14 mouse cellular contexts compared by ENCODE assay signal in the genomic region with DNA sequence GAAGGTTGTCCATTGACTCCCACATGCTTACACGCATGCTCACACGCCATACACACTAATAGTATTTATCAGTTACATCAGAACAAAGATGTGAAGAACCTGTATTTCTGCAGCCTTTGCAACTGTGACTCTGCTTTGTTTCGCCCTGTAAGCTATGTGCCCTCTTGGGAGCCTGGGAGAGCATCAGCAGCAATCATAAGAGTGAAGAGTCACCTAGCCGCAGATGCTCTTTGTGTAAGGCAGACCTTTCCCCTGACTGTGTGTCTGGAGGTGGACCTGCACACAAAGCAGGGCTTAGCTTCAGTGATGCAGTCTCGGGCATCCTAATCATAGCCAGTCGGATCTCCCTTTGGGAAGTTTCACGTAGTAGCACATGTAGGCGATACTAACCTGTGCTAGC.
DNase-seq lines count a peak whose midpoint lies in the region; ATAC-seq lines count a peak whose summit lies in the region.
"Had no signal": no experiment of that assay in that cellular context is flagged by ENCODE, and none has a peak within 500 bp of the region (broad histone marks: within the 10 kb centered on the region; RNA-seq: fewer than 3 reads in every experiment).

No protein-coding gene starts in this region.

- DNase-seq in forebrain, embryonic 14.5 days (ENCODE audit: low spot score): no peak
- DNase-seq in left cerebral cortex, adult 8-10 months (ENCODE audit: low spot score in 2 of 2): no peak
- DNase-seq in T-cell, adult 2 months (ENCODE audit: low spot score): no peak
- DNase-seq in gastrocnemius, postnatal 14 days: no peak
- DNase-seq: kidney, postnatal 10 days; lung, postnatal 14 days; right cerebral cortex, postnatal 14 days; thymus, postnatal 14 days had no signal

- peaks cover 61% of the 10 kb centered on the region for H3K4me1 ChIP-seq in embryonic facial prominence, embryonic 12.5 days
- H3K4me1 ChIP-seq in forebrain, embryonic 14.5 days (ENCODE audit: control insufficient read depth, insufficient read depth, low read length): peaks cover 65% of the 10 kb centered on the region
- H3K4me1 ChIP-seq in hindbrain, embryonic 16.5 days (ENCODE audit: control insufficient read depth, insufficient read depth, low read depth, low read length): peaks cover 54% of the 10 kb centered on the region
- peaks cover 67% of the 10 kb centered on the region for H3K4me1 ChIP-seq in midbrain, embryonic 16.5 days (ENCODE audit: control insufficient read depth, insufficient read depth, low read length)

- no peak overlapping the region for H3K9ac ChIP-seq in embryonic facial prominence, embryonic 12.5 days
- peak overlapping the region; percentile 22; the same call in 1 of the 2 replicates for H3K9ac ChIP-seq in forebrain, embryonic 14.5 days (ENCODE audit: low read length)
- H3K9ac ChIP-seq in hindbrain, embryonic 16.5 days (ENCODE audit: low read depth, low read length): 0 out of 2 replicates have a peak overlapping the region, but pooled peaks have one; percentile 24
- H3K9ac ChIP-seq in midbrain, embryonic 16.5 days (ENCODE audit: low read depth, low read length): 0 out of 2 replicates have a peak overlapping the region, but pooled peaks have one; percentile 15
- H3K9ac ChIP-seq: heart, embryonic 15.5 days; liver, embryonic 14.5 days; stomach, embryonic 15.5 days had no signal

- no peaks in the 10 kb centered on the region for H3K36me3 ChIP-seq in embryonic facial prominence, embryonic 12.5 days
- no peaks in the 10 kb centered on the region for H3K36me3 ChIP-seq in forebrain, embryonic 14.5 days (ENCODE audit: control insufficient read depth, insufficient read depth, low read length)
- H3K36me3 ChIP-seq in hindbrain, embryonic 16.5 days (ENCODE audit: control insufficient read depth, insufficient read depth, low read length): no peaks in the 10 kb centered on the region
- no peaks in the 10 kb centered on the region for H3K36me3 ChIP-seq in midbrain, embryonic 16.5 days (ENCODE audit: control insufficient read depth, insufficient read depth, low read length)
- H3K36me3 ChIP-seq: heart, embryonic 15.5 days; stomach, embryonic 15.5 days had no signal

- peak overlapping the region; percentile 24; the same call in 1 of the 2 replicates for H3K27ac ChIP-seq in embryonic facial prominence, embryonic 12.5 days
- H3K27ac ChIP-seq in forebrain, embryonic 14.5 days (ENCODE audit: low read depth, low read length): peak overlapping the region; percentile 52
- H3K27ac ChIP-seq in hindbrain, embryonic 16.5 days (ENCODE audit: low read depth, low read length): peak overlapping the region; percentile 41
- H3K27ac ChIP-seq in midbrain, embryonic 16.5 days (ENCODE audit: low read length): peak overlapping the region; percentile 25
- H3K27ac ChIP-seq: heart, embryonic 15.5 days; liver, embryonic 14.5 days; stomach, embryonic 15.5 days had no signal

- no peak overlapping the region for H3K4me2 ChIP-seq in embryonic facial prominence, embryonic 12.5 days (replicated peaks)
- no peak overlapping the region for H3K4me2 ChIP-seq in forebrain, embryonic 14.5 days (ENCODE audit: low read length)
- no peak overlapping the region for H3K4me2 ChIP-seq in hindbrain, embryonic 16.5 days (ENCODE audit: low read length)
- no peak overlapping the region for H3K4me2 ChIP-seq in midbrain, embryonic 16.5 days (ENCODE audit: low read length)
- H3K4me2 ChIP-seq: stomach, embryonic 15.5 days had no signal

- 61% methylated on average over 8 of the region's 8 CpGs for WGBS in embryonic facial prominence, embryonic 12.5 days
- 74% methylated on average over 8 of the region's 8 CpGs for WGBS in forebrain, embryonic 14.5 days
- 49% methylated on average over 8 of the region's 8 CpGs for WGBS in hindbrain, embryonic 16.5 days
- 47% methylated on average over 8 of the region's 8 CpGs for WGBS in midbrain, embryonic 16.5 days

- H3K9me3 ChIP-seq in embryonic facial prominence, embryonic 12.5 days: no peaks in the 10 kb centered on the region
- no peaks in the 10 kb centered on the region for H3K9me3 ChIP-seq in forebrain, embryonic 14.5 days (replicated peaks; ENCODE audit: control insufficient read depth, low read length)
- H3K9me3 ChIP-seq in hindbrain, embryonic 16.5 days (ENCODE audit: control insufficient read depth, low read length): no peaks in the 10 kb centered on the region
- no peaks in the 10 kb centered on the region for H3K9me3 ChIP-seq in midbrain, embryonic 16.5 days (replicated peaks; ENCODE audit: control insufficient read depth, low read length, poor library complexity, severe bottlenecking)
- H3K9me3 ChIP-seq: heart, embryonic 15.5 days; stomach, embryonic 15.5 days had no signal

- ATAC-seq in embryonic facial prominence, embryonic 12.5 days (ENCODE audit: insufficient number of reproducible peaks, insufficient read depth, low FRiP score, low TSS enrichment): no peak
- no peak for ATAC-seq in forebrain, embryonic 14.5 days
- no peak for ATAC-seq in hindbrain, embryonic 16.5 days
- peak; percentile 25; the same call in 1 of the 2 replicates for ATAC-seq in midbrain, embryonic 16.5 days

- H3K4me3 ChIP-seq in embryonic facial prominence, embryonic 12.5 days: no peak overlapping the region
- no peak overlapping the region for H3K4me3 ChIP-seq in forebrain, embryonic 14.5 days (ENCODE audit: low read depth, low read length)
- H3K4me3 ChIP-seq in hindbrain, embryonic 16.5 days (ENCODE audit: low read length): no peak overlapping the region
- H3K4me3 ChIP-seq in midbrain, embryonic 16.5 days (ENCODE audit: low read depth, low read length): no peak overlapping the region
- H3K4me3 ChIP-seq: heart, embryonic 15.5 days; stomach, embryonic 15.5 days had no signal

- intact Hi-C loops in gastrocnemius, postnatal 14 days (cut with DNase I; ENCODE audit: low total_unique reads): no loop called here

- H3K27me3 ChIP-seq in embryonic facial prominence, embryonic 12.5 days: no peaks in the 10 kb centered on the region
- no peaks in the 10 kb centered on the region for H3K27me3 ChIP-seq in forebrain, embryonic 14.5 days (replicated peaks; ENCODE audit: control insufficient read depth, insufficient read depth, low read length)
- H3K27me3 ChIP-seq in hindbrain, embryonic 16.5 days (replicated peaks; ENCODE audit: control insufficient read depth, insufficient read depth, low read length): no peaks in the 10 kb centered on the region
- no peaks in the 10 kb centered on the region for H3K27me3 ChIP-seq in midbrain, embryonic 16.5 days (ENCODE audit: control insufficient read depth, insufficient read depth, low read depth, low read length)
- H3K27me3 ChIP-seq: heart, embryonic 15.5 days; stomach, embryonic 15.5 days had no signal
